Mouse (Mus musculus): ENCODE measurements around the gene Tecta. TPM values are rescaled to one million over a fixed set of nuclear protein-coding genes. Genes with fewer than 3 reads are reported as not detected.

The Tecta gene
- polyA plus RNA-seq, 1 experiment from 2014 or later, result 0.09 TPM

DNA sequence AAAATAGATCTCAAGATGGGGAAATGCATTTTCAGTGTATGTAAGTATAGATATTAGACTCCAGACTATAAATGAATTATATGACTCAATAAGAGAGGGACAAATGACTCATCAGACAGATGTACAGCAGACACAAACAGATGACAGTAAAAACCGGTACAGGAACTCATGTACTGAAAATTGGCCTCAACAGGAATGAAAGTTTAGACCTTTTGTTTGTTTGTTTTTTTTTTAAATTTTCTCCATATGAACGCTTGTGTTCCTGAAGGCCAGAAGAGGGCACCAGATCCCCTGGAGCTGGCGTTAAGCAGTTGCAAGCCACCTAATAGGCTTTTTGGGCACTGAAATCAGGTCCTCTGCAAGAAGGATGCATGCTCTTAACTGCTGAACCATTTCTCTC, 85.9 kb downstream of the Tecta start:
- H3K27me3 ChIP-seq (ENCODE audit: insufficient read depth, low read length), result no peaks in the 10 kb centered on the region
- H3K36me3 ChIP-seq (replicated peaks; ENCODE audit: insufficient read depth, low read length), result no peaks in the 10 kb centered on the region
- H3K4me3 ChIP-seq (ENCODE audit: low read depth, low read length), result no peak overlapping the region
- H3K9ac ChIP-seq (replicated peaks), result no peak overlapping the region
- no peak for DNase-seq
- TF ChIP-seq CTCF (IDR thresholded peaks at IDR 0.05; ENCODE audit: low read depth), result peak; percentile 58
- no peak for TF ChIP-seq EP300 (IDR thresholded peaks at IDR 0.05; ENCODE audit: low read depth)
- no peak for ATAC-seq
- H3K27ac ChIP-seq (ENCODE audit: low read depth), result no peak overlapping the region
- WGBS (ENCODE audit: insufficient replicate concordance), result 16% methylated on average over 3 of the region's 3 CpGs
- no peaks in the 10 kb centered on the region for H3K9me3 ChIP-seq (ENCODE audit: low read length)
- H3K4me2 ChIP-seq (ENCODE audit: low read depth, low read length), result no peak overlapping the region
- no peaks in the 10 kb centered on the region for H3K4me1 ChIP-seq (ENCODE audit: insufficient read depth)

DNA sequence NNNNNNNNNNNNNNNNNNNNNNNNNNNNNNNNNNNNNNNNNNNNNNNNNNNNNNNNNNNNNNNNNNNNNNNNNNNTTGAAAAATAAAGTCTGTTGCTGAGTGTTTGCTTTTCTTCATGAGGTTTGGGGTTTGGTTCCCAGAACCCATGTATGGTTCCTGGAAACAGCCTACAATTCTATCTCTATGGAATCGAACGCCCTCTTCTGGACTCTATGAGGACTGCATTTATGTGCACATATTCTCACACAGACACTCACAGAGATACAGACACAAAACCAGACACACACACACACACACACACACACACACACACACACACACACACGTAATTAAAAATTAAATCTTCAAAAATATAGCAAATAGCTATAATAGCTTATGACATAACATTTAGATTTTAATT, 88.4 kb downstream of the Tecta start:
- ATAC-seq (no peak), DNase-seq (no peak)
- Histone ChIP-seq H3K36me3 (replicated peaks; ENCODE audit: insufficient read depth, low read length) (no peaks in the 10 kb centered on the region), H3K4me3 (ENCODE audit: low read depth, low read length) (no peak overlapping the region), H3K9me3 (ENCODE audit: low read length) (no peaks in the 10 kb centered on the region), H3K9ac (replicated peaks) (no peak overlapping the region), H3K4me2 (ENCODE audit: low read depth, low read length) (no peak overlapping the region), H3K4me1 (ENCODE audit: insufficient read depth) (no peaks in the 10 kb centered on the region; the same call in 1 of the 2 replicates), H3K27me3 (ENCODE audit: insufficient read depth, low read length) (no peaks in the 10 kb centered on the region), H3K27ac (ENCODE audit: low read depth) (no peak overlapping the region)
- 0 out of 2 replicates have a peak, but pooled peaks have one; percentile 18 for TF ChIP-seq CTCF (IDR thresholded peaks at IDR 0.05; ENCODE audit: low read depth)
- no peak for TF ChIP-seq EP300 (IDR thresholded peaks at IDR 0.05; ENCODE audit: low read depth)
- WGBS (ENCODE audit: insufficient replicate concordance), result 71% methylated on average over 3 of the region's 3 CpGs

DNA sequence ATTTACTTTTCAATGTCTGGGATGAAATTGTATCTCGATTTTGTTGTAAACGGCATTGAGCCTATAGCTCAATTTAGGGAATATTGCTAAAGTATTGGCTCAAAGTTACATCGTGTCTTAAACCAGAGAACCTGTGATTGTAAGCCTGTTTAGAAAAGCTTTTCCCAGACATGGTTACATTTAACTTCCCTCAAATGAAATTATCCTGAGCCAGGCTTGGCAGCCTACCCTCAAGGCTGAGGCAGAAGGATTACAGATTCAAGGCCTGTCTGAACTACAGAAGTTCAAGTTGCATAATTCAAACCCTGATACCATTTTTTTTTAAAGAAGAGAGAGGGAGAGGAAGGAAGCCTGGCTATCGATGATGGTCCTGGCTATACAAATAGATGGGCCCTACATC, 95.8 kb downstream of the Tecta start:
- ATAC-seq, result no peak
- Histone ChIP-seq H3K4me1 (ENCODE audit: insufficient read depth) (no peaks in the 10 kb centered on the region; the same call in 1 of the 2 replicates), H3K9me3 (ENCODE audit: low read length) (no peaks in the 10 kb centered on the region), H3K4me2 (ENCODE audit: low read depth, low read length) (no peak overlapping the region), H3K27me3 (ENCODE audit: insufficient read depth, low read length) (no peaks in the 10 kb centered on the region), H3K9ac (replicated peaks) (no peak overlapping the region), H3K4me3 (ENCODE audit: low read depth, low read length) (no peak overlapping the region), H3K27ac (ENCODE audit: low read depth) (no peak overlapping the region), H3K36me3 (replicated peaks; ENCODE audit: insufficient read depth, low read length) (no peaks in the 10 kb centered on the region)
- DNase-seq, result no peak
- WGBS (ENCODE audit: insufficient replicate concordance), result 80% methylated on average over 4 of the region's 4 CpGs
- TF ChIP-seq CTCF (IDR thresholded peaks at IDR 0.05; ENCODE audit: low read depth) (no peak), EP300 (IDR thresholded peaks at IDR 0.05; ENCODE audit: low read depth) (no peak)

DNA sequence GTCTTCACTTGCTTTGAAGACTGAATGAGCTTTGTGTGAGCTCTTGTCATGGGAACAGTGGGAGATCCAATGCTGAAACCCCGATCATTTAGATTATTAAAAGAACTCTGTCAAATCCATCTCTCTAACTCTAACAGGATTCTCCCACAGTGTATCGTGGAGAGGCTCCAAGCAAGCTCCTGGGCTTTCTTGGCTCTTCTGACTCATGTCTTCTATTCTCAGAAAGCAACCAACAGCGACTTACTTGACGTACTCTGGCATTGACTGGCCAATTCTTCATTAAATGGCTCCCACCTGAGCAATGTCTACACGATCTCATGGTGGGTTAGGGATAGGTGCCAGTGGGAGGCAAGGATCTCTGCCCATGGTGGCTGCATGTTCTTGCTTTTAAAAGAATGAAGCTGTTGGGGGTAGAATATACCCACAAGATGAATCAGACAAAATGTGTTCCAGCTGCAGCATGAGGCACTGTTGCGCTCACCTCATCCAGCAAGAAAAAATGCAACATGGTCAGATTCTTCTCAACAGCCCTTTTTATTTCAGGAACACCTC, 98.6 kb downstream of the Tecta start:
- Histone ChIP-seq H3K4me1 (ENCODE audit: insufficient read depth) (no peaks in the 10 kb centered on the region), H3K27ac (ENCODE audit: low read depth) (no peak overlapping the region), H3K9ac (replicated peaks) (no peak overlapping the region), H3K36me3 (replicated peaks; ENCODE audit: insufficient read depth, low read length) (no peaks in the 10 kb centered on the region), H3K9me3 (ENCODE audit: low read length) (no peaks in the 10 kb centered on the region), H3K4me3 (ENCODE audit: low read depth, low read length) (no peak overlapping the region), H3K4me2 (ENCODE audit: low read depth, low read length) (no peak overlapping the region), H3K27me3 (ENCODE audit: insufficient read depth, low read length) (no peaks in the 10 kb centered on the region)
- DNase-seq, result no peak
- WGBS (ENCODE audit: insufficient replicate concordance), result 72% methylated on average over 6 of the region's 6 CpGs
- ATAC-seq, result no peak
- no peak for TF ChIP-seq EP300 (IDR thresholded peaks at IDR 0.05; ENCODE audit: low read depth)

DNA sequence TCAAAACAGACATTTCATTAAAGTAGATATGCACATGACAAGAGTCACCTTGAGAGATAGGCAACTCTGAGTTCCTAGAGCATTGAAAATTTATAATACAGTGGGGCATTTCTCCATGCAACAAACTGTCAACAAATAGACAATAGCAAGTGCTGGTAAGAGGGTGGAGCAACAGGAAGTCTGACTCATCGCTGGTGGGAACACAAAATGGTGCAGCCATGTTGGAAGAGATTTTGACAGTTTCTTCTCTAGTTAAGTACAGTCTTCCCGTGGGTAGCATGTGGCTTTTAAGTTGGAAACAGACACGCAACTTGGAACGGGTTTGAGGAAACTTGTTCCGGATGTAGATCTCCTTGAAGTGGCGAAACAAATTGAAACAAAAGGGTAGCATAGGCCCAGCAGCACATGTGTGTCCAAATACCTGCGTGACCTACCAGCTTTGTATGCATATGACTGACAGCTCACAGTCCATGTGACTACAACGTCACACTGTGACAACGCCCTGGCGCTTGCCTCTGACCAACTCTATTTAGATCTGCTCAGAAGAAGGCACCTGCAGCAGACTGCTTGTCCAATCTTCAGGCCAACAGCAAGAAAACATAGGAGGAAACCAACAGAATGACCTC, 103.3 kb downstream of the Tecta start:
- Histone ChIP-seq H3K4me2 (ENCODE audit: low read depth, low read length) (no peak overlapping the region), H3K9me3 (ENCODE audit: low read length) (no peaks in the 10 kb centered on the region), H3K27ac (ENCODE audit: low read depth) (no peak overlapping the region), H3K4me1 (ENCODE audit: insufficient read depth) (no peaks in the 10 kb centered on the region), H3K27me3 (ENCODE audit: insufficient read depth, low read length) (no peaks in the 10 kb centered on the region), H3K4me3 (ENCODE audit: low read depth, low read length) (no peak overlapping the region), H3K36me3 (replicated peaks; ENCODE audit: insufficient read depth, low read length) (no peaks in the 10 kb centered on the region), H3K9ac (replicated peaks) (no peak overlapping the region)
- ATAC-seq (no peak), DNase-seq (no peak)
- WGBS (ENCODE audit: insufficient replicate concordance), result 69% methylated on average over 10 of the region's 10 CpGs
- TF ChIP-seq CTCF (IDR thresholded peaks at IDR 0.05; ENCODE audit: low read depth) (no peak), EP300 (IDR thresholded peaks at IDR 0.05; ENCODE audit: low read depth) (no peak)

DNA sequence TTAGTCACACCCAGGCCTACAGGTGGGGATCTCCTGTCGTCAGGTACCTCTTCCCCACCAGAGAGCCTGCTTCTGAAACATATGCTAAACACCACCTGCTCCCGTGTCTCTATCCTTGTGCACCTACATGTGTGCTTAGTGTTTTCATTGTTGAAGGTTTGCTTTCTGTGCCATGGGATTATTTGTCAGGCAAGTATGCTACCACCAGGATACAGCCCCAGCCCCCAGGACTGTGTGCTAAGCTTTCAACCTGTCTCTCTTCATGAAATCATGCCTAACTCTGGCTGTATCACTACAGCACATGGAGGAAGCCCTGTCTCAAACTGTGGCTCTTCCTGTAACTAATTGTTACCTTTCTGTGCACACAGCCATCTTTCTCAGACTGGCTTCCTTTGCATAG, 105.6 kb downstream of the Tecta start:
- H3K27me3 ChIP-seq (ENCODE audit: insufficient read depth, low read length), result no peaks in the 10 kb centered on the region
- ATAC-seq, result no peak
- H3K4me2 ChIP-seq (ENCODE audit: low read depth, low read length), result no peak overlapping the region
- H3K27ac ChIP-seq (ENCODE audit: low read depth), result no peak overlapping the region
- no peaks in the 10 kb centered on the region for H3K9me3 ChIP-seq (ENCODE audit: low read length)
- DNase-seq, result no peak
- no peak overlapping the region for H3K4me3 ChIP-seq (ENCODE audit: low read depth, low read length)
- H3K9ac ChIP-seq (replicated peaks), result no peak overlapping the region
- TF ChIP-seq EP300 (IDR thresholded peaks at IDR 0.05; ENCODE audit: low read depth), result no peak
- no peak for TF ChIP-seq CTCF (IDR thresholded peaks at IDR 0.05; ENCODE audit: low read depth)
- H3K36me3 ChIP-seq (replicated peaks; ENCODE audit: insufficient read depth, low read length), result no peaks in the 10 kb centered on the region
- H3K4me1 ChIP-seq (ENCODE audit: insufficient read depth), result no peaks in the 10 kb centered on the region
- 66% methylated on average over 2 of the region's 2 CpGs for WGBS (ENCODE audit: insufficient replicate concordance)
